Mouse (Mus musculus): ENCODE results near the gene Zglp1. TPM values are rescaled to one million over a fixed set of nuclear protein-coding genes. Genes with fewer than 3 reads are reported as not detected.

Gene Zglp1
- polyA plus RNA-seq, 1 experiment from 2014 or later, result 0.66 TPM

DNA sequence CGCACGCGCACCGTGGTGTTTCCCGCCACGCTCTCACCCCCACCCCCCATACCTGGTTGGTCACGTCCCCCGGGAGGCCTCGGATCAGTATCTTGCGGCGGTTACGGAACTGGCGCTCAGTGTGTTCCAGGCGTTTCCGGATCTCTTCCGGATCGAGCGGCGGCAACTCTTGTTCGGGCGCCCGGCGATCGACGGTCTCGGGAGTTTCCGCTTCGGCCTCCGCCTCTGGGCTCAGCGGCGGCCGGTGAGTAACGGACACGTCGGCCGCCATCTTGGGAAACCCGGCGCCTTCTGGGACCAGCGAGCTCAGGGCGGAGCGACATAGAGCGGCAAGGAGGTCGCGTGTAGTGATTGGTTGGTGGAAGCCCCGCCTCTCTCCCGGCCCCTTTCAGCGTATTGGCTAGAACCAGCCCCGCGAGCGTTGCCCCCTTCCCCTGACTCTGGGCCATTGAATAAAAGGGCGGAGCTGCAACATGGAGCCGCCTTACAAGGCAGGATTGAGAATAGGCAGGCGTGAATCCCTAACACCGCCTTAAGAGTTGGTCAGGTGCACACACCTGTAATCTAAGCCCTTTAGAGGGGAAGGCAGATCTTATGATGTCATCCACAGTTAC, 24.9 kb upstream of the Zglp1 start, which contains the start of the genes Gm38431 and Raver1:
Gene Gm38431 (minus strand): TSS at position 291 of the 614 bp plus-strand sequence.
Gene Raver1 (minus strand): TSS at position 302 of the 614 bp plus-strand sequence.
- under 1% methylated on average over 54 of the region's 54 CpGs for WGBS

DNA sequence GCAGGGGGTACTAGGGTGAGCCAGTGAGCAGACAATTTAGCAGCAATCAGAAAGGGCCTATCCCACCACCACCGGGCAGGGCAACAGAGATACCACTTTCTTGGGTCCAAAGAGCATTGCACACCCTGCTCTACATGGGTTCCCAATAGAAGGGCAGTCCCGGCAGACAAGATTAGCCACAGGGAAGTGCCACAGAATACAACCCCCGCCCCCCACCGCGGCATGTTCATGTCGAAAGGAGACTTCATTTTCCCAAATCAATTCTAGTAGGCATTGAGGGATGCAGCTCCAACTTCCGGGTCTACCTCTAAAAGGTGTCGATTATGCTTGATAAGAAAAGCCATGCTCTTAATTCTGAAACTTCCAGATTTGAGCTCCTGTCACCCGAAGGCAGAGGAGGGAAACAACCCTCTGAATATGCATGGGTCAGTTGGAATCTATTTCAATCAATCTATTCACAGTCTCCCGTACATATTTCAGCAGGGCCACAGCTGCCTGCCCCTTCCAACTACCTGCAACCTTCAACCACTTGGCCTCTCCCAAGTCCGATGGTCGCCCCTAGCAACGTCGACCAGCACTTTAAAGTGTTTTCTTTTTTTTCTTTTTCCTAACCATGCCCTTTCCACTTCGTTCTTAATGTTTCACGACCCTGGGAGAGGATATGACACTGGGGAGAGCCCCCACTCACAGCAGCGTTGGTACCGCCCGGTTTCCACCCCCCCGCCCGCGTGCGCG, 24.2 kb upstream of the Zglp1 start:
- H3K4me3 ChIP-seq, result peak overlapping the region; percentile 64
- H3K36me3 ChIP-seq, result peaks cover 41% of the 10 kb centered on the region
- peaks cover 12% of the 10 kb centered on the region for H3K4me1 ChIP-seq
- 5% methylated on average over 24 of the region's 24 CpGs for WGBS
- H3K9ac ChIP-seq, result peak overlapping the region; percentile 65
- H3K4me2 ChIP-seq (replicated peaks), result peak overlapping the region; percentile 90
- H3K27me3 ChIP-seq (replicated peaks), result no peaks in the 10 kb centered on the region
- H3K27ac ChIP-seq, result peak overlapping the region; percentile 69
- ATAC-seq (ENCODE audit: low FRiP score, low read depth), result peak; percentile 37
- no peaks in the 10 kb centered on the region for H3K9me3 ChIP-seq

More for the DNA sequence above, 24.9 kb upstream of the Zglp1 start, which contains the start of the genes Gm38431 and Raver1:
- H3K4me1 ChIP-seq, result peaks cover 12% of the 10 kb centered on the region
- H3K36me3 ChIP-seq, result peaks cover 34% of the 10 kb centered on the region
- peak within 1 kb of the TSS; percentile 65 for H3K9ac ChIP-seq
- no peaks in the 10 kb centered on the region for H3K9me3 ChIP-seq
- peak; percentile 99 for ATAC-seq (ENCODE audit: low FRiP score, low read depth)
- no peaks in the 10 kb centered on the region for H3K27me3 ChIP-seq (replicated peaks)
- H3K27ac ChIP-seq, result peak within 1 kb of the TSS; percentile 69
- peak within 1 kb of the TSS; percentile 64 for H3K4me3 ChIP-seq
- H3K4me2 ChIP-seq (replicated peaks), result peak within 1 kb of the TSS; percentile 90

DNA sequence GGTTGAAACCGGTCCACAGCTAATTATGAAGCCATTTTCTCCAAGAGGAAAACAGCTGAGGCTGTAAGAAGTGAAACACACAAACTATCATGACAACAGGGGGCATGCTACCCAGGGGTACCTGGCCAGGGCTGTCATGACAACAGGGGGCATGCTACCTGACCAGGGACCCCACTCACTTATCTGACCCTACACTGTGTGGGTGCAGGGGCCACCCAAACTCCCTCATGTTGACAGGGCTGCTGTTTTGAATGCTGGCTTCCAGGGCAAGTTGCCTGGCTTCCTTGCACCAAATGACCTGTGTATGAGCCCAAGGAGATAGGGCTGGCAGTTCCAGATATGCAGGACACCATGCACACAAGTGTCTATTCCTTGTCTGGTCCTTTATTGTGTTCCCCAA, 23.6 kb upstream of the Zglp1 start:
- no peaks in the 10 kb centered on the region for H3K27me3 ChIP-seq (replicated peaks)
- peaks cover 12% of the 10 kb centered on the region for H3K4me1 ChIP-seq
- H3K9ac ChIP-seq, result peak overlapping the region; percentile 65
- H3K4me2 ChIP-seq (replicated peaks), result peak overlapping the region; percentile 90
- peak overlapping the region; percentile 64 for H3K4me3 ChIP-seq
- peaks cover 47% of the 10 kb centered on the region for H3K36me3 ChIP-seq
- WGBS, result 84% methylated on average over 1 of the region's 1 CpGs
- no peak for ATAC-seq (ENCODE audit: low FRiP score, low read depth)
- no peaks in the 10 kb centered on the region for H3K9me3 ChIP-seq
- H3K27ac ChIP-seq, result no peak overlapping the region

DNA sequence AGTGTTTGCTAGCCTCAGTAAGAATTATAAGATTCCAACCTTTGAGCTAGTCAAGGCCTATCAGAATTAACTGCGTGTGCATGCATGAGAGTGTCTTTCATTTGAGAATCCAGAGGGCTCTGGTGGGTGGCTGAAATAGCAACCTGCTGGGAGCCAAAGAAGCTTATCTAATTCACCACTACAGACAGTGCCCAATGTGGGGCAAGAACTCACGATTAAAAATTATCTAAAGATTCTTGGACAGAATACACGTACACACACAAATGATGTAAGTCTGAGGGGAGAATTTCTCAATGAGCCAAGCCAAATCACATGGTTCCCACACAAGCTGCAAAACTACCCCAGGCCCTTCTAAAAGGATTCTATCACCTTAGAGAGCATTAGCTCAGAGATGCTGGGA, 16.4 kb upstream of the Zglp1 start:
- no peaks in the 10 kb centered on the region for H3K9me3 ChIP-seq
- no peaks in the 10 kb centered on the region for H3K27me3 ChIP-seq (replicated peaks)
- ATAC-seq (ENCODE audit: low FRiP score, low read depth), result no peak
- H3K27ac ChIP-seq, result no peak overlapping the region
- H3K9ac ChIP-seq, result no peak overlapping the region
- WGBS, result 94% methylated on average over 3 of the region's 3 CpGs
- H3K4me3 ChIP-seq, result no peak overlapping the region
- no peaks in the 10 kb centered on the region for H3K4me1 ChIP-seq
- peaks cover 89% of the 10 kb centered on the region for H3K36me3 ChIP-seq
- no peak overlapping the region for H3K4me2 ChIP-seq (replicated peaks)

GRCm38 (mm10) chr9:21081127-21081526, 14.2 kb upstream of the Zglp1 start:
- Histone ChIP-seq H3K27ac (no peak overlapping the region), H3K9me3 (no peaks in the 10 kb centered on the region), H3K36me3 (peaks cover 88% of the 10 kb centered on the region), H3K4me2 (replicated peaks) (no peak overlapping the region), H3K4me1 (no peaks in the 10 kb centered on the region), H3K27me3 (replicated peaks) (no peaks in the 10 kb centered on the region), H3K9ac (no peak overlapping the region), H3K4me3 (no peak overlapping the region)
- no peak for ATAC-seq (ENCODE audit: low FRiP score, low read depth)
- 89% methylated on average over 9 of the region's 9 CpGs for WGBS

DNA sequence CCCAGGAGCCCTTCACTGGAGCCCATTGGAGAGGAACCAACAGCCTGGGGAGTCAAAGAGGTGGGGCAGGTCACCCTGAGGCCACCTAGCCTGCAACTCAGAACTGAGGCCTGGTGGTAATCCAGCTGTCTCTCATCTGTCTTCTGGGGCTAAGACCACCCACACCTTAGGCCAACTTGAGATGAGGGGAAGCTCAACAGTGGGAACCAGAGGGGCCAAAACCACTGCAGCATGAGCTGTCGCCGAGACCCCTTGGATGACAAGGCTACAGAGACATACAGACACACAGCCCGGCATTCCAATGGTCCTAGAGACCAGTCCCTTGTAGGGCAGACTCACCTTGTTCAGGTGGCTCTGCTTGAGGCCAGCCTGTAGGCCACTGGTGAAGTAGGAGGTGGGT, 8.7 kb upstream of the Zglp1 start:
- Histone ChIP-seq H3K9ac (no peak overlapping the region), H3K4me3 (no peak overlapping the region), H3K36me3 (peaks cover 62% of the 10 kb centered on the region), H3K9me3 (no peaks in the 10 kb centered on the region), H3K4me2 (replicated peaks) (no peak overlapping the region), H3K27me3 (replicated peaks) (no peaks in the 10 kb centered on the region), H3K4me1 (peaks cover 13% of the 10 kb centered on the region), H3K27ac (no peak overlapping the region)
- WGBS, result 91% methylated on average over 3 of the region's 3 CpGs
- ATAC-seq (ENCODE audit: low FRiP score, low read depth), result no peak

DNA sequence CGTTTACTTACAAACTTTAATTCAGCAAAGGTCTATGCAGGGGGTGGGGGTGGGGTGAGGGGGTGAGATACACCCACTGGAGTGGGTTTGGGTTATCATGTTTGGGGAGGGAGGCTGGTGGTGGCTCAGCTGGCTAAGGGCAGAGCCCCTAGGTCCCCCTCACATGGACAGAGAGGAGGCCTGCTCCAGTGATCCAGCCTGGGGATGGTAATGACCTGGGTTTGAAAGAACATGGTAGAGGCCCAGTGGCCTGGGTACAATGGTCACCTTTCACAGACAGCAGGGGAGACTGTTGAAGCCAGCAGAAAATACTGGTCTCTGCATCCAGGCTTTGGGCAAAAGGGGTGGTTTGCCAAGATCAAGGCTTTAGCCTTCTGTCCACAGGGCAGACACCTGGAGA, 7.3 kb upstream of the Zglp1 start:
- H3K27me3 ChIP-seq (replicated peaks), result no peaks in the 10 kb centered on the region
- WGBS, result 85% methylated on average over 1 of the region's 1 CpGs
- H3K9me3 ChIP-seq, result no peaks in the 10 kb centered on the region
- peaks cover 50% of the 10 kb centered on the region for H3K36me3 ChIP-seq
- H3K4me1 ChIP-seq, result peaks cover 13% of the 10 kb centered on the region
- H3K4me3 ChIP-seq, result no peak overlapping the region
- no peak overlapping the region for H3K27ac ChIP-seq
- no peak for ATAC-seq (ENCODE audit: low FRiP score, low read depth)
- H3K4me2 ChIP-seq (replicated peaks), result no peak overlapping the region
- H3K9ac ChIP-seq, result no peak overlapping the region

DNA sequence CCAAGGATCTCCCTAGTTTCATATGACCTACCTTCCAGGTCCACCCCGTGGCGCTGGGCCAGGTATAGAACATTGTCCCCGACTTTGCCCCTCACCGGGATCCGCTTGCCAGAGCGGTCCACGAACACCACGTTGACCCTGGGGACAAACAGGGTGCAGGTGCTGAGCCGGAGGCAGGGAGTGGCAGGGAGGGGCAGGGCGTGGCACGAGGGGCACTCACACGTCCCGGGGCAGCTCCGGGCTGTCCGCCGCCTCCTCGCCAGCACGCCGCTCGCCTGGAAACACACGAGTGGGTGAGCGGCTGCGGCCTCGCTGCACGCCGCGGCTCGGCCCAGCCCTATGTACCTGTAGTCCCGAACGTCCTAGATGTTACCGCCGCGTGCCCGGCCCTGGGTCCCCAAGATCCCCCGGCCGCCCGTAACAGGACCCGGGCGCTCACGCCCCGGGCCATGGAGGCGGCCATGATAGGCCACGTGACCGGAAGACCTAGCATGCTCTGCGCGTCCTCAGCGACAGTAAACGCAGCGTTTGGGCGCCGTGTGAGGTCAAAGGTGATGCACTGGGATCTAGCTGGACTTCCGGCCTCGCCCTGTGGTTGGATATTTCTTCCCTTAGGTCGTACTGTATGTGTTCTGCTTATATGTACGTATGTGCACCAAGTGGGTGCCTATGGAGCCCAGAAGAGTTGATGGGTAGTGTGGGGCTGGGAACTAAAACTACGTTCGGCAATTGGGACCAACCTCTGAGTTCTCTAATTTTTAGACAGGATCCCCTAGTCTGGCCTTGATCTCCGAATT, 6.3 kb upstream of the Zglp1 start, which contains the start of the genes Gm49373 and Fdx1l:
Gene Gm49373 (minus strand): TSS at position 53 of the 797 bp plus-strand sequence.
Gene Fdx1l (minus strand): TSS at position 571 of the 797 bp plus-strand sequence.
- 3% methylated on average over 58 of the region's 58 CpGs for WGBS
- H3K27me3 ChIP-seq (replicated peaks), result no peaks in the 10 kb centered on the region
- peaks cover 41% of the 10 kb centered on the region for H3K36me3 ChIP-seq
- H3K9ac ChIP-seq, result peak within 1 kb of the TSS; percentile 82
- ATAC-seq (ENCODE audit: low FRiP score, low read depth), result peak; percentile 93
- H3K9me3 ChIP-seq, result no peaks in the 10 kb centered on the region
- peak within 1 kb of the TSS; percentile 83 for H3K4me2 ChIP-seq (replicated peaks)
- 0 out of 2 replicates have a peak within 1 kb of the TSS, but pooled peaks have one; percentile 10 for H3K27ac ChIP-seq
- peak within 1 kb of the TSS; percentile 80 for H3K4me3 ChIP-seq
- peaks cover 13% of the 10 kb centered on the region for H3K4me1 ChIP-seq

- peaks cover 38% of the 10 kb centered on the region for H3K36me3 ChIP-seq
- peak overlapping the region; percentile 83 for H3K4me2 ChIP-seq (replicated peaks)
- no peak for ATAC-seq (ENCODE audit: low FRiP score, low read depth)
- H3K4me3 ChIP-seq, result peak overlapping the region; percentile 80
- H3K27ac ChIP-seq, result no peak overlapping the region
- WGBS, result 20% methylated on average over 4 of the region's 4 CpGs
- H3K9ac ChIP-seq, result peak overlapping the region; percentile 82
- H3K27me3 ChIP-seq (replicated peaks), result no peaks in the 10 kb centered on the region
- H3K9me3 ChIP-seq, result no peaks in the 10 kb centered on the region
- H3K4me1 ChIP-seq, result peaks cover 13% of the 10 kb centered on the region
These were observed 5.7 kb upstream of the Zglp1 start for GRCm38 (mm10) chr9:21072641-21073040.

DNA sequence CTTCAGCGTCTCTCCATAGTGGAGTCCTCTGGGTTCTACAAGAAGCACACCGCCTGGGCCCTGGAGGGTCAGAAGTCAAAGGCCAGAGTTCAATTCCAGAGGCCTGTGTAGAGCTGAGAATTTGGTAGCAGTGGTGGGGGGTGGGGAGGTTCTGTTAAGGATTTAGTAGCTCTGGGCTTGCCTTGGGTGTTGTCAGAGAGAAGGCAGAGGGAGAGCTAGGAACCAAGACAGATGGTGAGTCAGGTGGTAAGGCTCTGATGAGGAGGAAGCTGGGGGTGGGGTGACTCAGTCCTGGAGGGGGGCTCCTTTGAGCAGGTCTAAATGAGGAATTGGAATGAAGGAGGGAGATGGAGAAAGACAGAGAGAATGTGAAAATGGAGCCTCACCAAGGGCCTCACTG, 4.0 kb downstream of the Zglp1 start:
- Histone ChIP-seq H3K27me3 (replicated peaks) (no peaks in the 10 kb centered on the region), H3K9me3 (no peaks in the 10 kb centered on the region), H3K4me3 (no peak overlapping the region), H3K4me2 (replicated peaks) (no peak overlapping the region), H3K27ac (no peak overlapping the region), H3K9ac (no peak overlapping the region), H3K4me1 (no peaks in the 10 kb centered on the region), H3K36me3 (peaks cover 44% of the 10 kb centered on the region)
- ATAC-seq (ENCODE audit: low FRiP score, low read depth), result no peak
- 91% methylated on average over 2 of the region's 2 CpGs for WGBS

DNA sequence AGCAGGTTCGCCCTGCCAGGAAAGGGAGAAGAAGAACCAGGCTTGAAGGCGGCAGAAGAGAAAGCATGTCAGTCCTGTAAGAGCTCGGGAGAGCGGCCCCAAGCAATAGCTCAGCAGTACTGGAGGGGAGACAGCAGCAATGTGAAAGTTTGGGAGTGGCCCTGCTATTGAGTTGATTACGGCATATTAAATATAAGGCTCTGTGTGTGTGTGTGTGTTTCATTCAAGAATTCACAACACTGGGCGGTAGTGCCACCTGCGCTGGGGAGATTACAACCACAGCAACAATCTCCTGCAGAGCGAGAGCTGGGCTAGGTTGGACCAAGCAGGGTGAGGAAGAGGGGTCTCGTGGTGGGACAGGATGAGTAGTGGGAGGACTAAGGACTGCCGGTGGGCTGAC, 15.3 kb downstream of the Zglp1 start:
- Histone ChIP-seq H3K4me3 (no peak overlapping the region), H3K9me3 (no peaks in the 10 kb centered on the region), H3K27ac (no peak overlapping the region), H3K36me3 (no peaks in the 10 kb centered on the region), H3K9ac (no peak overlapping the region), H3K4me2 (replicated peaks) (no peak overlapping the region), H3K27me3 (replicated peaks) (no peaks in the 10 kb centered on the region), H3K4me1 (no peaks in the 10 kb centered on the region)
- no peak for ATAC-seq (ENCODE audit: low FRiP score, low read depth)
- 65% methylated on average over 10 of the region's 10 CpGs for WGBS

DNA sequence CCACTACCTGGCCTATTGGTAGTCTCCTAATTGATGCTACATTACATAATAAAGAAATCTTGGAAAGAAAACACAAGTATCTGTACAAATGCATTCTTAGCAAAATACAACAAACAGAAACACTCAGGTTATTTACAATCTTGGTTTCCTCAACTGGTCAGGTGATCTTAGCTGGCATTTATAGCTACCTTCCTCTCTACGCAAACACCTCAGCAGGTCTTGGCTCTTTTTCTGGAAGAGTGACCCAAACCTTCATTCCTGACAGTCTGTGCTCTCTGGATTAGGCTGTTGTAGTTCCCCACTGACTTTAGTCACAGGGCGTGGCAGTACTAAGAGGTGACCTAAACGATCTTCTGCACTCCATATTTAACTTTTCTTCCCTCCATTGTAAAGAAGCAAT, 21.7 kb downstream of the Zglp1 start:
- no peaks in the 10 kb centered on the region for H3K9me3 ChIP-seq
- no peaks in the 10 kb centered on the region for H3K4me1 ChIP-seq
- H3K9ac ChIP-seq, result no peak overlapping the region
- no peaks in the 10 kb centered on the region for H3K36me3 ChIP-seq
- 82% methylated on average over 3 of the region's 3 CpGs for WGBS
- no peak overlapping the region for H3K4me3 ChIP-seq
- no peak overlapping the region for H3K27ac ChIP-seq
- ATAC-seq (ENCODE audit: low FRiP score, low read depth), result no peak
- H3K4me2 ChIP-seq (replicated peaks), result no peak overlapping the region
- H3K27me3 ChIP-seq (replicated peaks), result peaks cover 2% of the 10 kb centered on the region
